Mouse (Mus musculus): ENCODE measurements at regions not wholly inside any gene's neighbourhood (a gene's known extent, or its start where the extent isn't known, plus 50 kb on each side); places are given as distances from the start of the nearest gene placed in this dataset.

- no peak for TF ChIP-seq CHD2 (IDR thresholded peaks at IDR 0.05; ENCODE audit: low read depth, low read length)
- TF ChIP-seq MAFK (IDR thresholded peaks at IDR 0.05; ENCODE audit: insufficient read depth, low read depth, low read length) = no peak
- no peak for TF ChIP-seq ZNF384 (IDR thresholded peaks at IDR 0.05; ENCODE audit: low read depth, low read length)
- no peak for TF ChIP-seq ZC3H11A (IDR thresholded peaks at IDR 0.05; ENCODE audit: borderline replicate concordance, low read depth, low read length)
- no peak for TF ChIP-seq HCFC1 (IDR thresholded peaks at IDR 0.05; ENCODE audit: borderline replicate concordance, insufficient read depth, low read length)
These were observed 260.8 kb downstream of the Dkk2 start for GRCm38 (mm10) chr3:132345856-132346255.

Measured in ES-E14 (cell line).